Mouse (Mus musculus): ENCODE measurements around the gene Plxnb1.

DNA sequence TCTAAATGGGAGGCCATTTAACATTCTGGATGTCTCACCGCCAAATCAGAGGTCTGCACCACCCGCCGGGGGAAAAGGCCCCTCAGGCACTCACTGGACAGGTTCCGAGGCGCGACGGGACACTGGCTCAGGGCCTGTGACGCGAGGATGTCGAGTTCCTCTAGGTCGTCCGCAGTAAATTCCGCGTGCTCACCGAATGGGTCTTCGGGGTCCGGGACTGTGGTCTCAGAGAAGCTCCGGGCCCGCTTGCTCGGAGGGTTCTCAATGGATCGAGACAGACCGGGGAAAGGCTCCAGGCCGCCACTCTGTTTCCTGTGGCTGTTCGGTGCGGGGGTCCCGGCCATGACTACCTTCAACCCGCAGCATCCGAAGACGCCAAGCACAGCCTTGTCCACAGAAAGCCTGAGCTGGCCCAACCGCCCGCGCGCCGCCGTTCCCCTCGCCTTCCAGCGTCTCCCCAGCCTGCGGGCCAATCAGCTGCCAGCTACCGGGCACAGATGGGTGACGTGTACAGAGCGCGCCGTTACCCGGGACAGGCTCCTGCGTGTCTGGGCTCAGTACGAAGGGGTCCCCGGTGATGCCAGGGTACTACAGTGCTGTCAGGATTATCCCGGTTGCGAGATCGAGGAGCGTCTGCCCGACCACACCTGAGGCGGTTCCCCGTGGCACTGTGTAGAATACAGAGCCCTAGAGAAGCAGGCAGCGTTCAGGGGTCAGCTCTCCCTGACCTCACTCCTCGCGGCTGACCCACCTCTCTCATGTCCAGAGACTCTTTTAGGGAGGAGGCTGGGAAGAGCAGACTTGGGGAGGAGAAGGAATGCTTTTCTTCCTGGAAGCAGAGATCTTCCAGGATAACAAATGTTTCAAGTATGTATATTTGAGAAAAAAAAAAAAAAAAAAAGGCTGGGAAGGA is 21.3 kb upstream of the Plxnb1 start, which contains the start of gene Atrip:
- TF ChIP-seq POLR2A (IDR thresholded peaks at IDR 0.05; ENCODE audit: control insufficient read depth, low read depth, low read length), result peak; percentile 66
- no peak for TF ChIP-seq CTCF (IDR thresholded peaks at IDR 0.05; ENCODE audit: control insufficient read depth, insufficient read depth, insufficient replicate concordance, low read depth, low read length)
